Mouse (Mus musculus) stomach, embryonic 14.5 days (tissue): ENCODE measurements around the gene Aldh16a1. TPM values are rescaled to one million over a fixed set of nuclear protein-coding genes. Genes with fewer than 3 reads are reported as not detected.
A peak's percentile ranks its signal among the peaks of the same experiment; 100 is the strongest.
"Not testable (repeated sequence)": the region's sequence is repeated elsewhere in the genome, so short reads cannot be mapped to it uniquely, and the experiment has no call there.

Experiments used
- ATAC-seq: fragments of 200-750 bp; cut with Nextera tagmentation; 2 replicates; pipeline ENCODE4 v1.8.0; 2017; ENCODE audit warnings: low read depth, moderate TSS enrichment; ENCODE audit not compliant: insufficient number of reproducible peaks, insufficient read depth, low FRiP score
- H3K27ac ChIP-seq: fragments of 300-500 bp; sonication (generic); 2 replicates; pipeline ENCODE4 v1.5.1; 2014; ENCODE audit warnings: mild to moderate bottlenecking, low read length, moderate library complexity, mixed read lengths
- H3K27me3 ChIP-seq: fragments of 300-500 bp; sonication (generic); 2 replicates; pipeline ENCODE4 v1.6.1; 2014; ENCODE audit warnings: low read length, control low read depth, mixed read lengths; ENCODE audit not compliant: control insufficient read depth, insufficient read depth
- H3K36me3 ChIP-seq: fragments of 300-500 bp; sonication (generic); 2 replicates; pipeline ENCODE4 v1.6.1; 2014; ENCODE audit warnings: mild to moderate bottlenecking, control low read depth, low read length, moderate library complexity, mixed read lengths; ENCODE audit not compliant: control insufficient read depth, insufficient read depth
- H3K4me1 ChIP-seq: fragments of 300-500 bp; sonication (generic); 2 replicates; pipeline ENCODE4 v1.6.1; 2014; ENCODE audit warnings: low read length, control low read depth, mixed read lengths; ENCODE audit not compliant: control insufficient read depth, insufficient read depth
- H3K4me2 ChIP-seq: fragments of 300-500 bp; sonication (generic); replicated peaks from 2 replicates; pipeline ENCODE4 v1.6.1; 2014; ENCODE audit warnings: low read depth, low read length, control low read depth
- H3K4me3 ChIP-seq: fragments of 300-500 bp; sonication (generic); 2 replicates; pipeline ENCODE4 v1.5.1; 2014; ENCODE audit warnings: low read depth, low read length, control low read depth
- H3K9ac ChIP-seq: fragments of 300-500 bp; sonication (generic); replicated peaks from 2 replicates; pipeline ENCODE4 v1.6.1; 2014; ENCODE audit warnings: low read depth, mild to moderate bottlenecking, control low read depth, low read length, moderate library complexity, mixed read lengths
- H3K9me3 ChIP-seq: fragments of 300-500 bp; sonication (generic); 2 replicates; pipeline ENCODE4 v1.6.1; 2016; ENCODE audit warnings: low read depth, low read length, control low read depth; ENCODE audit not compliant: control insufficient read depth
- WGBS: fragments of 180-500 bp; shearing (Covaris S2); extraction: QIAGEN DNeasy Blood & Tissue Kit; methylation state at CpG from one replicate; pipeline ENCODE4 v1.1.7; 2014; 5-methylcytosine and 5-hydroxymethylcytosine counted together
- polyA plus RNA-seq: library from polyadenylated mRNA; unstranded; fragments of >200 nt; fragmentation: Nextera tagmentation; extraction: Ambion mirVana; gene quantifications from 2 replicates; pipeline ENCODE4 v1.2.1, GENCODE M21; 2014

Aldh16a1 gene
- polyA plus RNA-seq, 1 experiment from 2014 or later = 54.1 TPM

GRCm38 (mm10) chr7:45175929-45176328, 21.5 kb upstream of the Aldh16a1 start:
- no peak for ATAC-seq

GRCm38 (mm10) chr7:45175398-45175797, 21.0 kb upstream of the Aldh16a1 start:
- Histone ChIP-seq H3K27ac (no peak overlapping the region), H3K4me2 (no peak overlapping the region), H3K9ac (no peak overlapping the region), H3K36me3 (no peaks in the 10 kb centered on the region), H3K27me3 (peaks cover 57% of the 10 kb centered on the region), H3K9me3 (peaks cover under 1% of the 10 kb centered on the region; the same call in 1 of the 2 replicates), H3K4me3 (no peak overlapping the region), H3K4me1 (peaks cover 4% of the 10 kb centered on the region; the same call in 1 of the 2 replicates)
- WGBS = 5% methylated on average over 13 of the region's 13 CpGs
- ATAC-seq = no peak

More at GRCm38 (mm10) chr7:45175929-45176328, 21.5 kb upstream of the Aldh16a1 start:
- no peak overlapping the region for H3K27ac ChIP-seq
- peaks cover 62% of the 10 kb centered on the region for H3K27me3 ChIP-seq
- H3K4me1 ChIP-seq = peaks cover 4% of the 10 kb centered on the region; the same call in 1 of the 2 replicates
- H3K4me3 ChIP-seq = peak overlapping the region; percentile 4; the same call in 1 of the 2 replicates
- 0 out of 2 replicates have a peak overlapping the region, but pooled peaks have one; percentile 16 for H3K4me2 ChIP-seq
- no peaks in the 10 kb centered on the region for H3K36me3 ChIP-seq
- H3K9me3 ChIP-seq = no peaks in the 10 kb centered on the region
- H3K9ac ChIP-seq = no peak overlapping the region
- WGBS = under 1% methylated on average over 22 of the region's 23 CpGs

- Histone ChIP-seq H3K9ac (no peak overlapping the region), H3K4me3 (no peak overlapping the region), H3K36me3 (no peaks in the 10 kb centered on the region), H3K4me2 (0 out of 2 replicates have a peak overlapping the region, but pooled peaks have one; percentile 23), H3K27ac (no peak overlapping the region), H3K27me3 (peaks cover 53% of the 10 kb centered on the region), H3K4me1 (peaks cover 4% of the 10 kb centered on the region; the same call in 1 of the 2 replicates), H3K9me3 (peaks cover 8% of the 10 kb centered on the region)
- ATAC-seq = no peak
- 4% methylated on average over 29 of the region's 29 CpGs for WGBS
Measured at GRCm38 (mm10) chr7:45174567-45175280, 20.3 kb upstream of the Aldh16a1 start.

GRCm38 (mm10) chr7:45173772-45174171, 19.4 kb upstream of the Aldh16a1 start:
- not testable (repeated sequence) for H3K9ac ChIP-seq, H3K4me2 ChIP-seq, H3K36me3 ChIP-seq, H3K4me1 ChIP-seq, ATAC-seq, H3K4me3 ChIP-seq, H3K27ac ChIP-seq
- Histone ChIP-seq H3K27me3 (peaks cover 54% of the 10 kb centered on the region), H3K9me3 (peaks cover 13% of the 10 kb centered on the region)
- WGBS = 68% methylated on average over 1 of the region's 1 CpGs

GRCm38 (mm10) chr7:45172974-45173373, 18.6 kb upstream of the Aldh16a1 start:
- no peaks in the 10 kb centered on the region for H3K36me3 ChIP-seq
- peaks cover 4% of the 10 kb centered on the region; the same call in 1 of the 2 replicates for H3K4me1 ChIP-seq
- 58% methylated on average over 7 of the region's 7 CpGs for WGBS
- ATAC-seq = no peak
- H3K27ac ChIP-seq = no peak overlapping the region
- H3K27me3 ChIP-seq = peaks cover 53% of the 10 kb centered on the region
- no peak overlapping the region for H3K4me3 ChIP-seq
- no peak overlapping the region for H3K9ac ChIP-seq
- no peak overlapping the region for H3K4me2 ChIP-seq
- peaks cover 13% of the 10 kb centered on the region for H3K9me3 ChIP-seq

- H3K36me3 ChIP-seq = no peaks in the 10 kb centered on the region
- ATAC-seq = no peak
- H3K9me3 ChIP-seq = peaks cover 13% of the 10 kb centered on the region
- WGBS = 91% methylated on average over 3 of the region's 3 CpGs
- no peak overlapping the region for H3K4me2 ChIP-seq
- H3K27me3 ChIP-seq = peaks cover 56% of the 10 kb centered on the region
- H3K4me3 ChIP-seq = no peak overlapping the region
- H3K27ac ChIP-seq = no peak overlapping the region
- H3K9ac ChIP-seq = no peak overlapping the region
- no peaks in the 10 kb centered on the region for H3K4me1 ChIP-seq
Measured at GRCm38 (mm10) chr7:45169495-45169894, 15.1 kb upstream of the Aldh16a1 start.

- WGBS = 6% methylated on average over 24 of the region's 24 CpGs
- Histone ChIP-seq H3K36me3 (no peaks in the 10 kb centered on the region), H3K9me3 (peaks cover 13% of the 10 kb centered on the region), H3K4me1 (peaks cover 4% of the 10 kb centered on the region; the same call in 1 of the 2 replicates), H3K4me3 (no peak overlapping the region), H3K27ac (no peak overlapping the region), H3K4me2 (no peak overlapping the region), H3K9ac (no peak overlapping the region), H3K27me3 (peaks cover 60% of the 10 kb centered on the region)
- no peak for ATAC-seq
Measured at GRCm38 (mm10) chr7:45168656-45169055, 14.3 kb upstream of the Aldh16a1 start.

GRCm38 (mm10) chr7:45167761-45168445, 13.5 kb upstream of the Aldh16a1 start:
- Histone ChIP-seq H3K9ac (no peak overlapping the region), H3K4me1 (peaks cover 4% of the 10 kb centered on the region; the same call in 1 of the 2 replicates), H3K9me3 (peaks cover 13% of the 10 kb centered on the region), H3K4me3 (no peak overlapping the region), H3K27me3 (peaks cover 62% of the 10 kb centered on the region), H3K4me2 (no peak overlapping the region), H3K36me3 (no peaks in the 10 kb centered on the region), H3K27ac (no peak overlapping the region)
- ATAC-seq = no peak
- 3% methylated on average over 19 of the region's 19 CpGs for WGBS
